Mouse (Mus musculus) adrenal gland, adult 2 months (tissue): ENCODE data around the gene Olfr48. TPM values are rescaled to one million over a fixed set of nuclear protein-coding genes. Genes with fewer than 3 reads are reported as not detected.

ENCODE experiments used
- DNase-seq: peaks from one replicate; pipeline ENCODE4 v3.0.0; 2021
- long read RNA-seq: library from polyadenylated mRNA; stranded (forward); transcript quantifications from one replicate; pipeline ENCODE4 v2.0.0, GENCODE M21; 2021
- polyA plus RNA-seq: library from polyadenylated mRNA; depleted of rRNA; stranded (reverse); fragments of >200 nt; gene quantifications from 2 replicates; pipeline ENCODE4 v1.2.3, GENCODE M21; 2012; rRNA removed
- total RNA-seq, 2 experiments: library from RNA; stranded (reverse); gene quantifications; 2 replicates each; pipeline ENCODE4 v1.2.3; 2021

The Olfr48 gene
- total RNA-seq, result not detected
- polyA plus RNA-seq, result not detected in 2 replicates
- long read RNA-seq, result 0 reads

GRCm38 (mm10) chr2:89848105-89848504 is at the start of gene Olfr48:
TSS of gene Olfr48 (minus strand) at chr2:89848205.
- DNase-seq, result no peak

GRCm38 (mm10) chr2:89878137-89878536 is 30.1 kb upstream of the Olfr48 start, which contains the start of gene Olfr1257:
TSS of gene Olfr1257 (plus strand) at chr2:89878437.
- no peak for DNase-seq

GRCm38 (mm10) chr2:89849230-89849629 is 1.2 kb upstream of the Olfr48 start:
- no peak for DNase-seq

- no peak for DNase-seq
Measured at GRCm38 (mm10) chr2:89841455-89841854, 6.5 kb downstream of the Olfr48 start, which contains the start of gene Olfr1256. TSS of gene Olfr1256 (minus strand) at chr2:89841555.

GRCm38 (mm10) chr2:89820216-89820615 is 27.8 kb downstream of the Olfr48 start:
- DNase-seq, result no peak

GRCm38 (mm10) chr2:89811751-89812150 is 36.3 kb downstream of the Olfr48 start, which contains the start of gene Olfr1255:
TSS of gene Olfr1255 (plus strand) at chr2:89812051.
- no peak for DNase-seq

GRCm38 (mm10) chr2:89810751-89811150 is 37.3 kb downstream of the Olfr48 start:
- no peak for DNase-seq

- DNase-seq, result no peak
Measured at GRCm38 (mm10) chr2:89799583-89799982, 48.4 kb downstream of the Olfr48 start.

- DNase-seq, result no peak
Measured at GRCm38 (mm10) chr2:89793519-89793918, 54.5 kb downstream of the Olfr48 start, which contains the start of gene Olfr1254. TSS of gene Olfr1254 (minus strand) at chr2:89793619.

Other genes with a start within 250 kb of the Olfr48 start
- not detected for gene Olfr1247, start 234.1 kb downstream of the Olfr48 start, total RNA-seq
- gene Olfr1247, start 234.1 kb downstream of the Olfr48 start, polyA plus RNA-seq, result not detected in 2 replicates
- not detected for gene Olfr1248, start 230.0 kb downstream of the Olfr48 start, total RNA-seq
- gene Olfr1248, start 230.0 kb downstream of the Olfr48 start, polyA plus RNA-seq, result not detected in 2 replicates
- not detected for gene Olfr1249, start 213.2 kb downstream of the Olfr48 start, total RNA-seq
- not detected in 2 replicates for gene Olfr1249, start 213.2 kb downstream of the Olfr48 start, polyA plus RNA-seq
- gene Olfr1250, start 186.7 kb downstream of the Olfr48 start, total RNA-seq, result not detected
- not detected in 2 replicates for gene Olfr1250, start 186.7 kb downstream of the Olfr48 start, polyA plus RNA-seq
- not detected for gene Olfr1251, start 176.3 kb downstream of the Olfr48 start, total RNA-seq
- not detected in 2 replicates for gene Olfr1251, start 176.3 kb downstream of the Olfr48 start, polyA plus RNA-seq
- not detected for gene Olfr1252, start 123.2 kb downstream of the Olfr48 start, total RNA-seq
- not detected in 2 replicates for gene Olfr1252, start 123.2 kb downstream of the Olfr48 start, polyA plus RNA-seq
- not detected for gene Olfr1253, start 91.1 kb downstream of the Olfr48 start, total RNA-seq
- not detected in 2 replicates for gene Olfr1253, start 91.1 kb downstream of the Olfr48 start, polyA plus RNA-seq
- gene Olfr1254, start 54.6 kb downstream of the Olfr48 start, total RNA-seq, result not detected
- gene Olfr1254, start 54.6 kb downstream of the Olfr48 start, polyA plus RNA-seq, result not detected in 2 replicates
- not detected for gene Olfr1255, start 36.2 kb downstream of the Olfr48 start, total RNA-seq
- not detected in 2 replicates for gene Olfr1255, start 36.2 kb downstream of the Olfr48 start, polyA plus RNA-seq
- gene Olfr1256, start 6.7 kb downstream of the Olfr48 start, total RNA-seq, result not detected
- not detected in 2 replicates for gene Olfr1256, start 6.7 kb downstream of the Olfr48 start, polyA plus RNA-seq
- gene Olfr1257, start 30.2 kb upstream of the Olfr48 start, total RNA-seq, result not detected
- not detected in 2 replicates for gene Olfr1257, start 30.2 kb upstream of the Olfr48 start, polyA plus RNA-seq
- not detected for gene Olfr1258, start 79.1 kb upstream of the Olfr48 start, total RNA-seq
- gene Olfr1258, start 79.1 kb upstream of the Olfr48 start, polyA plus RNA-seq, result not detected in 2 replicates
- gene Olfr1259, start 100.5 kb upstream of the Olfr48 start, total RNA-seq, result not detected
- not detected in 2 replicates for gene Olfr1259, start 100.5 kb upstream of the Olfr48 start, polyA plus RNA-seq
- gene Olfr1260, start 126.1 kb upstream of the Olfr48 start, total RNA-seq, result not detected
- gene Olfr1260, start 126.1 kb upstream of the Olfr48 start, polyA plus RNA-seq, result not detected in 2 replicates
- gene Olfr1261, start 143.0 kb upstream of the Olfr48 start, total RNA-seq, result not detected
- gene Olfr1261, start 143.0 kb upstream of the Olfr48 start, polyA plus RNA-seq, result not detected in 2 replicates
- not detected for gene Olfr1262, start 151.9 kb upstream of the Olfr48 start, total RNA-seq
- not detected in 2 replicates for gene Olfr1262, start 151.9 kb upstream of the Olfr48 start, polyA plus RNA-seq
- not detected for gene Olfr1263, start 163.9 kb upstream of the Olfr48 start, total RNA-seq
- not detected in 2 replicates for gene Olfr1263, start 163.9 kb upstream of the Olfr48 start, polyA plus RNA-seq
- gene Olfr1264, start 177.4 kb upstream of the Olfr48 start, total RNA-seq, result not detected
- not detected in 2 replicates for gene Olfr1264, start 177.4 kb upstream of the Olfr48 start, polyA plus RNA-seq
- not detected for gene Olfr1265, start 187.1 kb upstream of the Olfr48 start, total RNA-seq
- gene Olfr1265, start 187.1 kb upstream of the Olfr48 start, polyA plus RNA-seq, result not detected in 2 replicates
- not detected for gene Olfr140, start 215.4 kb upstream of the Olfr48 start, total RNA-seq
- not detected in 2 replicates for gene Olfr140, start 215.4 kb upstream of the Olfr48 start, polyA plus RNA-seq